Mouse (Mus musculus) right cerebral cortex, adult 2 months (tissue): ENCODE data around the gene Fkbp6.

Source experiments
- DNase-seq, 2 experiments: peaks; one replicate each; pipeline ENCODE4 v3.0.0; 2021 to 2022; ENCODE audit warnings: low spot score in 2 of 2

Fkbp6 gene

GRCm38 (mm10) chr5:135274663-135275396 is 75.0 kb downstream of the Fkbp6 start:
- DNase-seq: no peak

DNA sequence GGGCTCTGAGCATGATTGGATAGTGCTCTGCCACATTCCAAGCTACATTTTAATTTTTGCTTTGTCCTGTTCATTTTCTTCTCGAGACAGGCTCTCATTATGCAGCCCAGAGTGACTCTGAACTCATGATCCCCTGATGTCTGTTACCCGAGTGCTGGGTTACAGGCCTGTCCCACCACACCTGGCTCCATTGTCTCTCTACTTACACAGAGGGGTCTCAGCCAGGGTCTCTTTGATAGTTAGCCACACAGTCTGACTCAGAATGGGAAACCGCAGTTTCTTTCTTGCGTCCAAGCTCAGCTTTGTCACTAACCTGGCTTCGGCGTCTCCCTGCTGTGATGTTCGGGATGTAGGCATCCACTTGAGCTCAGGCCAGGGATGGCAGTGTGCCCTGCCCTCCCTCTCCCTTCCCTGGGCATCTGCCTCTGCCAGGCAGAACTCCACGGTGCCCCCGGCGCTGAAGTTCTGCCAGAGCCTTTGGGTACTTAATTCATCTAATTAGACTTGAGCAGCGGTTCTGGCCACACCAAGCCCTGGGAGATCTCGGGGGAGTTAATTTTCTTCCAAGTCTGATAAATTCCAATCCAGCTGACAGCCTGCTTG is 78.2 kb downstream of the Fkbp6 start:
- DNase-seq: peak; percentile 25 to 48

- no peak for DNase-seq
Measured at GRCm38 (mm10) chr5:135270361-135270760, 79.5 kb downstream of the Fkbp6 start.

DNA sequence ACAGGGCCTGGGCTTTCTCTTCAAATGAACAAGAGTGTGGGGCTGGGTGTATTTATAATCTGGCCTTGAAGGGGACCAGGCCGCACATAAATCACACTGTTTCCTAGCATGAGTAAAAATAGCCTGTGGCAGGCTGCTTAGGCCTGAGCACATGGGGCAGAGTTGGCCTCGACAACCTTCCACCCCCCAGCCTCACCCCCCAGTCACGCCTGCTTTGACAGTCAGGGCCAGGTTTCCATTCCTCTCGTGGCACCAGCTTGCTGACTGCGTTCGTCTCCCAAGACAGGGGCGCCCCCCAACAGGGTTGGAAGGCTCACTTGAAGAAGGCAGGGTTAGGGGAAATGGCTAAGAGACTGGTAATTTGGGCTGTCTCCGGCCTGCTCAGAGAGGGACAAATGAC is 80.4 kb downstream of the Fkbp6 start:
- no peak for DNase-seq

- no peak for DNase-seq
Measured at GRCm38 (mm10) chr5:135264548-135264947, 85.3 kb downstream of the Fkbp6 start.

- DNase-seq: peak in 1 of 2 experiments; percentile 26
Measured at GRCm38 (mm10) chr5:135263866-135264503, 85.9 kb downstream of the Fkbp6 start.

DNA sequence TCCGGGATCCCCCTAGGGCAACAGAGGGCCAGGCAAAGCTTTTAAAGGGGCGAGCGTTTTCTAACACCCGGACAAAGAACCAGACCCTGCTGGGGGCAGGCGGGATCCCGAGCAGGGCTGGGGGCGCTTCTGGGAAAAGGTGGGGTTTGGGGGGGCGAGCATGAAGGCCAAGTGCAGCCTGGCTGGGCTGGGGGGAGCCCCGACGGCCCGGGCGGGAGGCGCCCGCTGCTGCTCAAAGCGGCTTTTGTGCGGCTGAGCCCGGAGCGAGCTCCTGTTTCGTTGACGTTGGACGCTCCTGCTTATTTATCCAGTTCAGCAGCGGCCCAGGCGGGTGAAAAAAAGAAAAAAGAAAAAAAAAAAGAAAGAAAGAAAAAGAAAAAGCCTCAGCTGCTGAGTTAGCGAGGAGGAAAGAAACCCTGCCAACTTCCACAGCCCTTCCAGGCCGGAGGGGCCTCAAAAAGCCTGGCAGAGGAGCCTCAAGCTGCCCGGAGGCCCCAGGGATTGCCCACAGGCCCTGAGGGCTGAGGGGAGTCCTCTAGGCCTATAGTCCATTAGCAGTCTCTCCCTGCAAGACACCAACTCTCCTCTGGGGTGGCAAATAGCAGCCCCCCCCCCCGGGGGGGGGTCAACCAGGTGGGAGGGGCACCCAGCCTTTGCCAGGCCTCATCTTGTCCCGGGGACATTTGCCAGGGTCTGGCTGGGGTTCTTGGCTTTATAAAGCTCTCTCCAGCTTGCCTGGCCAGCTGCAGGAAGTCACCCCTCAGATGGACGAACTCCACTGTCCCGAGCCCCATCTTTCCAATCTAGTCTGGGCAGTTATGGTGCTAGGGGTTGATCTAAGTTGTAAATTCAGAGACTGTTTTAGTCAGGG is 91.3 kb downstream of the Fkbp6 start:
- DNase-seq: no peak

DNA sequence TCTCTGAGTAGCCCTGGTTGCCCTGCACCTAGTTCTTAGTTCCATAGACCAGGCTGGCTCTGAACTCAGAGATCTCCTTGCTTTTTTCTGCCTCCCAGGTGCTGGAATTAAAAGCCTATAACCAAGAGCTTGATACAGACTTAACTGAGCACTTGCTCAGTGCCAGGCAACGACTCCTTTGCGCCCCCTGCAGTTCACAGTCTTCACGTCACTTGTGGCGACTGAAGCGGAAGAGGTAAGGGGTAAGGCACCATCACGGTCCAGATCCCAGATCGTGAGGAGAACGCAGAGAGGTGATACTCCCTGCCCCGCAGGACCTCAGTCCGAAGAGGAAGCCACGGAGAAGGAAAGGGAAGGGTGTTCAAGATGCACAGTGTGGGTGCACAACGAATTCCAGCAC is 92.3 kb downstream of the Fkbp6 start:
- no peak for DNase-seq

DNA sequence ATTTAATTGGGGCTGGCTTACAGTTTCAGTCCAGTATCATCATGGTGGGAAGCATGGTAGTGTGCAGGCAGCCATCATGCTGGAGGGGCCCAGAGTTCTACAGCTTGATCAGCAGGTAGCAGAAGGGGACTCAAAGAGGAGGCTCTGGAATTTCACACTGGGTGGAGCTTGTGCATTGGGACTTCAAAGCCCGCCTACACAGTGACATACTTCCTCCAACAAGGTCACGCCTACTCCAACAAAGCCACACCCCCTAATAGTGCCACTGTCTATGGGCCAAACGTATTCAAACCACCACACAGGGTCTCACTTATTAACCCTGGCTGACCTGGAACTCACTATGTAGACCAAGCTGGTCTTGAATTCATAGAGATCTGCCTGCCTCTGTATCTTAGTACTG is 93.7 kb downstream of the Fkbp6 start:
- no peak for DNase-seq

DNA sequence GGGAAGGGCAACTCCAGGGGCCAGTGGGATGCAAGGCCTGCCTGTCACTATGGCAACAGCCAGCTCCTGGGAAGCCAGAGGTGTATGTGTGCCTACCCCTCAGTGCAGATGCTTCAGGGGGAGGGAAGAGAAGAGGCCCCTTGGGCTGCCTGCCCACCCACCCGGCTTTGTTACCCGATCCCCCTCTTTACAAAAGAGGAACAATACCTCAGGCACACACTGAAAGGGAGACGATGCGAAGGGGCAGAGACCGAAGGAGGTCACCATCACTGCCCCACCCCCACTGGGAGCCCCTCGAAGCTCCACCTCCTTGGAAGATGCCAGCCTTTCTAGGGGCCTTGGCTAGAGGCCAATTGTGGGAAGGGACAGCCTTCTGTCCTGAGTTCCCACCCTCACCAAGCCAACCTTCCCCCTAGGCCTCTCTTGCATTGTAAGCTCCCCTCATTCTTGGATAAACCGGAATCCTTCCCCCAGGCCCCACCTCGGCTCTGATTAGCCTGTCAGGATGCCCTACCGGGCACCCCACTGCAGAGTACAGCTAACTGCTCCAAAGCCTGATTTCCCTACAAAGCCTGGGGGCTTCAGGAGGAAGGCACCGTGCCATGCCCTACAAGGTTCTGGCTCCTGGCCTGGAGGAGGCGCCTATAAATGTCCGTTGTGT is 96.0 kb downstream of the Fkbp6 start:
- no peak for DNase-seq

GRCm38 (mm10) chr5:135251079-135251454 is 98.8 kb downstream of the Fkbp6 start, which contains the start of gene Fzd9:
TSS of gene Fzd9 (minus strand) at chr5:135251230.
- DNase-seq: peak; percentile 76 to 83

DNA sequence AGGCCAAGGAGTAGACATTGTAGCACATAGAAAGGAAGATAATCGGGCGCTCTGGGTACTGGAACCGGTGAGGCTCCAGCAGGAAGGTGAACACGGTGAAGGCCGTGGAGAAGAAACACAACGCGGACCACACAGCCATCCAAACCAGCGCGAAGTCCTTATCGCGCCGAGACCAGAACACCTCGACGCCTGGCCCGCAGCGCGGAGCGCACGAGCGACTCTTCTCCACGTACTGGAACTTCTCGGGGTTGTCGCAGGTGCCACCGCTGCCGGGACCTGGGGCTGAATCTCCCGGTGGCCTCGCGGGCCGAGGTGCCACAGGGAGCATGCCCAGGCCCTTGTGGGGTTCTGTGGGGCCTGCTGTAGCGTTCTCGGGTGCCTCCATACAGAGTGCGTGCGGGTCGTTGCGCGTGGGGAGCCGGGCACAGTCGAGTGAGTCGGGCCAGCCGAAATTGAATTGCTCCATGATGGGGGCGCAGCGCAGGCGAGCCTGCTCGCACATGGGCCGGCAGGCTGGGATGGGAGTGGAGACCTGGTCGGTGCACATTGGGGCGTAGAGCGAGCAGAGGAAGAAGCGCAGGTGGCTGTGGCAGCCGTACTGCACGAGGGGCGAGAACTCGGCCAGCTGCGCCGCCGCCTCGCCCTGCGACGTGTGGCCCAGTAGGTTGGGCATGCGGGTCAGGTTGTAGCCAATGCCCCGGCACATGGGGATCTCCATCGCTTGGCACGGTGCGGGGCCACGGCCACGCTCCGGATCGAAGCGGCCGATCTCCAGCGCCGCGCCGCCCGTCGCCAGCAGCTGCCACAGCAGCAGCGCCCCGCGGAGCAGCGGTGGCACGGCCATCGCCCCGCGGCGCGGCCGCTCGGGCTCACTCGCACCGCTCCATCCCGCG is 99.4 kb downstream of the Fkbp6 start:
- DNase-seq: no peak

- DNase-seq: no peak
Measured at GRCm38 (mm10) chr5:135248956-135249676, 100.7 kb downstream of the Fkbp6 start.

GRCm38 (mm10) chr5:135247337-135247736 is 102.5 kb downstream of the Fkbp6 start:
- no peak for DNase-seq

- DNase-seq: no peak
Measured at GRCm38 (mm10) chr5:135246531-135246930, 103.3 kb downstream of the Fkbp6 start.

DNA sequence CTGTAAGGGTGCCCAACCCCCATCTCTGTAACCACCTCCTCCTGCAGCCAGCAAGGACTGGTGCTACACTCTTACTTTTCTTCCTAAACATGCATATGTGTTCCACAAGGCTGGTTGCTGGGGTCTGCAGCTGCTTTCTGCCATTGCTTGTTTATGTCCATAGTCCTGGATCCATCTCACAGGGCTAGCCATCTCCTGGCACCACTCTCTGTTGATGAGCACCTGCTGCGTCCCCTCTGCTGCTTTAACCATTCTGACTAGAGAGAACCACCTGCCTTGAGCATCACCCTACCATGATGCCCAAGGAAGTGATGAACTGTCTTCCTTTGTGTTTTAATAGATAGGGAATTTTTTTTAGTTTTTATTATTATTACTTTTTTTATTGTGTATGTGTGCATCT is 106.7 kb downstream of the Fkbp6 start:
- no peak for DNase-seq

DNA sequence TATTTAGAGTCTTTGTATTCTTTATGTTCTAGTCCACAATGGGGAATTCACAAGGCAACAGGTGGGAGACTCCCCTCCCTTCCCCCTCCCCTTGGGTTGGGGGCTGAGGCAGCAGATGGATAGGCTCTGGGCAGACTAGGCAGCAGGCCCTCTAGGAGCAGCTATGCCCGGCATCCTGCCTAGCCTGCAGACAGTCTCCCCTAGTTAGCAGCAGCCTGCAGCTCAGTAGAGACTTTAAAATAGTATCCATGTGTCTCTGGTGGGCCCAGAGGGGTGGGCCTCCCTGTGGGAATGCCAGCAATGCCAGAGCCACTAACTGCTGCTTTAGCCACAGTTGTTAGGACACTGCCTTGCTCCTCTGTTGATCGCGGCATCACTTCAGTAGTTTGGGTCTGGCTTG is 107.2 kb downstream of the Fkbp6 start:
- no peak for DNase-seq

DNA sequence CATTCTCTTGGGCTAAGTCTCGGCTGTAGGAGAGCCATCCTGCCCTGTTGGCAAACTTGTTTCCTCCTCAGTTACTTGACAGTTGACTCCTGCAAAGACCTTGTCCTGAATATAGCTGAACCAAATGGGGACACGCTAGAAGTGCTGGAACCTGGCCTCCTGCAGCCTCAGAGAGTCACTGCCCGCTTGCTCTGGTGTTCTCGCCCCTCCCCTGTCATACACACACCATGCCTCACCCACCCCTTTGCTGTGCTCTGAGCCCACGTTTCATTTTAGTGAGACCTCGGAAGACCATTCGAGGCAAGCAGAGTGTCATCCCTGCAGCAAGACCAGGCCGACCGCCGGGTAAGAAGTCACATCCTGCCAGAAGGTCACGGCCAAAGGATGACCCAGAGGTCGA is 107.7 kb downstream of the Fkbp6 start:
- no peak for DNase-seq
